Mouse (Mus musculus) hindbrain, embryonic 15.5 days (tissue): Measurements from ENCODE around the gene Cdadc1. TPM values are rescaled to one million over a fixed set of nuclear protein-coding genes. Genes with fewer than 3 reads are reported as not detected.

Experiments used
- ATAC-seq: fragments of 200-750 bp; cut with Nextera tagmentation; 2 replicates; pipeline ENCODE4 v1.8.0; 2017; ENCODE audit warnings: low read depth, moderate number of reproducible peaks, moderate TSS enrichment; ENCODE audit not compliant: low FRiP score
- H3K27ac ChIP-seq: fragments of 300-500 bp; sonication (generic); replicated peaks from 2 replicates; pipeline ENCODE4 v1.5.1; 2015; ENCODE audit warnings: mild to moderate bottlenecking, inconsistent platforms
- H3K27me3 ChIP-seq: fragments of 300-500 bp; sonication (generic); 2 replicates; pipeline ENCODE4 v1.6.1; 2015; ENCODE audit warnings: control low read depth, inconsistent platforms
- H3K36me3 ChIP-seq: fragments of 300-500 bp; sonication (generic); 2 replicates; pipeline ENCODE4 v1.6.1; 2015; ENCODE audit warnings: control low read depth, inconsistent platforms
- H3K4me1 ChIP-seq: fragments of 300-500 bp; sonication (generic); replicated peaks from 2 replicates; pipeline ENCODE4 v1.6.1; 2015; ENCODE audit warnings: control low read depth, inconsistent platforms
- H3K4me2 ChIP-seq: fragments of 300-500 bp; sonication (generic); 2 replicates; pipeline ENCODE4 v1.6.1; 2015; ENCODE audit warnings: moderate library complexity, mild to moderate bottlenecking, inconsistent platforms
- H3K4me3 ChIP-seq: fragments of 300-500 bp; sonication (generic); 2 replicates; pipeline ENCODE4 v1.5.1; 2015; ENCODE audit warnings: mild to moderate bottlenecking, inconsistent platforms
- H3K9ac ChIP-seq: fragments of 300-500 bp; sonication (generic); 2 replicates; pipeline ENCODE4 v1.6.1; 2015; ENCODE audit warnings: inconsistent platforms
- H3K9me3 ChIP-seq: fragments of 300-500 bp; sonication (generic); 2 replicates; pipeline ENCODE4 v1.6.1; 2016; ENCODE audit warnings: control low read depth, inconsistent platforms
- WGBS: fragments of 180-500 bp; shearing (Covaris S2); methylation state at CpG from one replicate; pipeline ENCODE4 v1.1.7; 2015; 5-methylcytosine and 5-hydroxymethylcytosine counted together
- polyA plus RNA-seq: library from polyadenylated mRNA; unstranded; fragments of >200 nt; fragmentation: Nextera tagmentation; extraction: Ambion mirVana; gene quantifications from 2 replicates; pipeline ENCODE4 v1.2.1, GENCODE M21; 2015

Gene Cdadc1
- polyA plus RNA-seq = 30.1 and 32.4 TPM in 2 replicates

- peak within 1 kb of the TSS; percentile 85 for H3K9ac ChIP-seq
- WGBS = under 1% methylated on average over 47 of the region's 48 CpGs
Measured at GRCm38 (mm10) chr14:59597398-59598259, at the start of gene Cdadc1. Gene Cdadc1, minus strand, starts transcription at chr14:59597959.

GRCm38 (mm10) chr14:59646826-59647697 lies 49.3 kb upstream of the Cdadc1 start:
- Histone ChIP-seq H3K4me2 (no peak overlapping the region), H3K4me1 (peaks cover 3% of the 10 kb centered on the region; the same call in 1 of the 2 replicates), H3K9ac (no peak overlapping the region), H3K27me3 (no peaks in the 10 kb centered on the region), H3K4me3 (no peak overlapping the region), H3K9me3 (no peaks in the 10 kb centered on the region), H3K36me3 (no peaks in the 10 kb centered on the region), H3K27ac (no peak overlapping the region)
- WGBS = 75% methylated on average over 16 of the region's 16 CpGs
- no peak for ATAC-seq

More at GRCm38 (mm10) chr14:59597398-59598259, at the start of gene Cdadc1:
- Histone ChIP-seq H3K9me3 (no peaks in the 10 kb centered on the region), H3K36me3 (peaks cover 9% of the 10 kb centered on the region; the same call in 1 of the 2 replicates), H3K4me3 (peak within 1 kb of the TSS; percentile 89), H3K4me2 (peak within 1 kb of the TSS; percentile 83), H3K4me1 (peaks cover 17% of the 10 kb centered on the region), H3K27me3 (no peaks in the 10 kb centered on the region), H3K27ac (peak within 1 kb of the TSS; percentile 86)
- peak; percentile 95 for ATAC-seq

- no peak for ATAC-seq
- Histone ChIP-seq H3K9ac (no peak overlapping the region), H3K27ac (no peak overlapping the region), H3K9me3 (no peaks in the 10 kb centered on the region), H3K36me3 (no peaks in the 10 kb centered on the region), H3K4me1 (peaks cover 6% of the 10 kb centered on the region; the same call in 1 of the 2 replicates), H3K27me3 (no peaks in the 10 kb centered on the region), H3K4me3 (no peak overlapping the region), H3K4me2 (no peak overlapping the region)
- WGBS = 75% methylated on average over 3 of the region's 3 CpGs
Measured at GRCm38 (mm10) chr14:59644896-59645295, 47.1 kb upstream of the Cdadc1 start.

GRCm38 (mm10) chr14:59644166-59644565 lies 46.4 kb upstream of the Cdadc1 start:
- Histone ChIP-seq H3K36me3 (no peaks in the 10 kb centered on the region), H3K9me3 (no peaks in the 10 kb centered on the region), H3K9ac (no peak overlapping the region), H3K4me3 (no peak overlapping the region), H3K4me2 (no peak overlapping the region), H3K27me3 (no peaks in the 10 kb centered on the region), H3K27ac (no peak overlapping the region), H3K4me1 (peaks cover 6% of the 10 kb centered on the region)
- no peak for ATAC-seq
- WGBS = 100% methylated on average over 1 of the region's 1 CpGs

- H3K27me3 ChIP-seq = no peaks in the 10 kb centered on the region
- H3K4me2 ChIP-seq = no peak overlapping the region
- H3K27ac ChIP-seq = no peak overlapping the region
- H3K36me3 ChIP-seq = no peaks in the 10 kb centered on the region
- H3K9me3 ChIP-seq = no peaks in the 10 kb centered on the region
- 79% methylated on average over 12 of the region's 12 CpGs for WGBS
- no peak overlapping the region for H3K9ac ChIP-seq
- ATAC-seq = no peak
- no peak overlapping the region for H3K4me3 ChIP-seq
- H3K4me1 ChIP-seq = peaks cover 6% of the 10 kb centered on the region
Measured at GRCm38 (mm10) chr14:59643582-59643981, 45.8 kb upstream of the Cdadc1 start.

- Histone ChIP-seq H3K36me3 (no peaks in the 10 kb centered on the region), H3K4me1 (peaks cover 6% of the 10 kb centered on the region), H3K9ac (no peak overlapping the region), H3K9me3 (no peaks in the 10 kb centered on the region), H3K4me2 (no peak overlapping the region), H3K27me3 (no peaks in the 10 kb centered on the region), H3K27ac (no peak overlapping the region), H3K4me3 (no peak overlapping the region)
- 27% methylated on average over 5 of the region's 5 CpGs for WGBS
- ATAC-seq = 0 out of 2 replicates have a peak, but pooled peaks have one; percentile 58
Measured at GRCm38 (mm10) chr14:59641856-59642255, 44.1 kb upstream of the Cdadc1 start.

GRCm38 (mm10) chr14:59638906-59639703 lies 41.3 kb upstream of the Cdadc1 start:
- H3K4me2 ChIP-seq = no peak overlapping the region
- no peak overlapping the region for H3K27ac ChIP-seq
- no peaks in the 10 kb centered on the region for H3K36me3 ChIP-seq
- peaks cover 6% of the 10 kb centered on the region for H3K4me1 ChIP-seq
- no peak for ATAC-seq
- no peaks in the 10 kb centered on the region for H3K27me3 ChIP-seq
- 67% methylated on average over 7 of the region's 7 CpGs for WGBS
- no peak overlapping the region for H3K9ac ChIP-seq
- no peaks in the 10 kb centered on the region for H3K9me3 ChIP-seq
- H3K4me3 ChIP-seq = no peak overlapping the region

GRCm38 (mm10) chr14:59633988-59634387 lies 36.2 kb upstream of the Cdadc1 start:
- H3K27ac ChIP-seq = no peak overlapping the region
- WGBS = 83% methylated on average over 9 of the region's 9 CpGs
- H3K4me3 ChIP-seq = no peak overlapping the region
- ATAC-seq = no peak
- H3K36me3 ChIP-seq = no peaks in the 10 kb centered on the region
- no peak overlapping the region for H3K9ac ChIP-seq
- no peaks in the 10 kb centered on the region for H3K4me1 ChIP-seq
- H3K27me3 ChIP-seq = no peaks in the 10 kb centered on the region
- H3K9me3 ChIP-seq = no peaks in the 10 kb centered on the region
- H3K4me2 ChIP-seq = no peak overlapping the region

- no peaks in the 10 kb centered on the region for H3K9me3 ChIP-seq
- WGBS = 77% methylated on average over 5 of the region's 5 CpGs
Measured at GRCm38 (mm10) chr14:59633295-59633898, 35.6 kb upstream of the Cdadc1 start.

GRCm38 (mm10) chr14:59632067-59632466 lies 34.3 kb upstream of the Cdadc1 start:
- Histone ChIP-seq H3K4me3 (no peak overlapping the region), H3K27me3 (no peaks in the 10 kb centered on the region), H3K4me1 (peaks cover 9% of the 10 kb centered on the region), H3K36me3 (no peaks in the 10 kb centered on the region), H3K9me3 (no peaks in the 10 kb centered on the region), H3K4me2 (no peak overlapping the region), H3K9ac (no peak overlapping the region), H3K27ac (no peak overlapping the region)
- 97% methylated on average over 6 of the region's 6 CpGs for WGBS
- no peak for ATAC-seq

More at GRCm38 (mm10) chr14:59633295-59633898, 35.6 kb upstream of the Cdadc1 start:
- Histone ChIP-seq H3K27me3 (no peaks in the 10 kb centered on the region), H3K9ac (no peak overlapping the region), H3K36me3 (no peaks in the 10 kb centered on the region), H3K4me3 (no peak overlapping the region), H3K27ac (no peak overlapping the region), H3K4me1 (no peaks in the 10 kb centered on the region; the same call in 1 of the 2 replicates), H3K4me2 (no peak overlapping the region)
- no peak for ATAC-seq

- 83% methylated on average over 9 of the region's 9 CpGs for WGBS
- Histone ChIP-seq H3K4me3 (no peak overlapping the region), H3K4me2 (no peak overlapping the region), H3K36me3 (no peaks in the 10 kb centered on the region), H3K27me3 (no peaks in the 10 kb centered on the region), H3K27ac (no peak overlapping the region), H3K9me3 (no peaks in the 10 kb centered on the region), H3K4me1 (peaks cover 25% of the 10 kb centered on the region), H3K9ac (no peak overlapping the region)
- ATAC-seq = no peak
Measured at GRCm38 (mm10) chr14:59630096-59630495, 32.3 kb upstream of the Cdadc1 start.
